ENCODE assay signal across 8 mouse cellular contexts in genomic region chr7:80729662-80730061, GRCm38 (mm10). TPM values are rescaled to one million over a fixed set of nuclear protein-coding genes. Genes with fewer than 3 reads are reported as not detected.
DNase-seq lines count a peak whose midpoint lies in the region; ATAC-seq and TF ChIP-seq lines count a peak whose summit lies in the region.

No protein-coding gene starts in this region.

- no peak overlapping the region for H3K9ac ChIP-seq in forebrain, embryonic 13.5 days
- H3K9ac ChIP-seq in hindbrain, embryonic 15.5 days: no peak overlapping the region

- no peak for TF ChIP-seq POLR2A in small intestine, adult 2 months (IDR thresholded peaks at IDR 0.05; ENCODE audit: low read depth, low read length)

- 28% methylated on average over 8 of the region's 8 CpGs for WGBS in forebrain, embryonic 13.5 days
- 29% methylated on average over 8 of the region's 8 CpGs for WGBS in hindbrain, embryonic 15.5 days
- WGBS in small intestine, adult 2 months: 25% methylated on average over 8 of the region's 8 CpGs

- TF ChIP-seq CTCF in small intestine, adult 2 months (IDR thresholded peaks at IDR 0.05; ENCODE audit: extremely low read depth, insufficient read length, insufficient replicate concordance, low read depth, low read length): peak; percentile 98

- no peak overlapping the region for H3K4me2 ChIP-seq in forebrain, embryonic 13.5 days
- no peak overlapping the region for H3K4me2 ChIP-seq in hindbrain, embryonic 15.5 days

- H3K27ac ChIP-seq in forebrain, embryonic 13.5 days: no peak overlapping the region
- H3K27ac ChIP-seq in hindbrain, embryonic 15.5 days (replicated peaks): no peak overlapping the region
- no peak overlapping the region for H3K27ac ChIP-seq in small intestine, adult 2 months (ENCODE audit: insufficient read depth, low read depth, low read length)

- no peaks in the 10 kb centered on the region for H3K4me1 ChIP-seq in forebrain, embryonic 13.5 days
- no peaks in the 10 kb centered on the region for H3K4me1 ChIP-seq in hindbrain, embryonic 15.5 days (replicated peaks)
- no peaks in the 10 kb centered on the region for H3K4me1 ChIP-seq in small intestine, adult 2 months (ENCODE audit: control insufficient read depth, insufficient read depth, insufficient read length, low read length)

- no peak overlapping the region for H3K4me3 ChIP-seq in forebrain, embryonic 13.5 days
- H3K4me3 ChIP-seq in hindbrain, embryonic 15.5 days: no peak overlapping the region
- H3K4me3 ChIP-seq in small intestine, adult 2 months (ENCODE audit: low read depth, low read length): no peak overlapping the region

- DNase-seq in adrenal gland, adult (ENCODE audit: inconsistent age in 2 of 2, low spot score in 1 of 2): peak; percentile 62 to 88
- no peak for DNase-seq in adrenal gland, adult 8-10 months
- DNase-seq in c-Kit-positive CD71-negative TER-119-negative erythroid progenitor cells, embryonic 14.5 days (ENCODE audit: low read depth): peak; percentile 42
- peak; percentile 69 to 71 for DNase-seq in layer of hippocampus, postnatal 36 days
- DNase-seq in mesoderm, embryonic 11.5 days (ENCODE audit: low read depth, low spot score): peak; percentile 72

- peaks cover 74% of the 10 kb centered on the region for H3K36me3 ChIP-seq in forebrain, embryonic 13.5 days (ENCODE audit: poor library complexity, severe bottlenecking)
- H3K36me3 ChIP-seq in hindbrain, embryonic 15.5 days: peaks cover 70% of the 10 kb centered on the region
- peaks cover 82% of the 10 kb centered on the region for H3K36me3 ChIP-seq in small intestine, adult 2 months (ENCODE audit: control insufficient read depth, insufficient read depth, low read length)

- no peaks in the 10 kb centered on the region for H3K27me3 ChIP-seq in forebrain, embryonic 13.5 days
- no peaks in the 10 kb centered on the region for H3K27me3 ChIP-seq in hindbrain, embryonic 15.5 days
- no peaks in the 10 kb centered on the region for H3K27me3 ChIP-seq in small intestine, adult 2 months (ENCODE audit: control insufficient read depth, insufficient read depth, low read length)

- H3K9me3 ChIP-seq in forebrain, embryonic 13.5 days (replicated peaks): no peaks in the 10 kb centered on the region
- H3K9me3 ChIP-seq in hindbrain, embryonic 15.5 days: no peaks in the 10 kb centered on the region

- ATAC-seq in forebrain, embryonic 13.5 days: 0 out of 2 replicates have a peak, but pooled peaks have one; percentile 58
- ATAC-seq in hindbrain, embryonic 15.5 days (ENCODE audit: low FRiP score, low read depth): peak; percentile 74

RNA-seq across cellular contexts. Expression of gene Crtc3, which starts 41.0 kb away (rescaled TPM):
- total RNA-seq in adrenal gland, adult 8-10 months (2022): 10 to 100 TPM; 27.2 to 44.9 (median 35.5) TPM
- polyA plus RNA-seq in forebrain, embryonic 13.5 days (2015; fragmentation: Nextera tagmentation; extraction: Ambion mirVana): 10.3 and 11.5 TPM in 2 replicates
- 16.7 and 17.7 TPM in 2 replicates for polyA plus RNA-seq in hindbrain, embryonic 15.5 days (2015; fragmentation: Nextera tagmentation; extraction: Ambion mirVana)
- 10 to 100 TPM; 18.3 to 22.2 TPM for total RNA-seq in layer of hippocampus, postnatal 36 days (2021)
- 11.0 and 15.7 TPM in 2 replicates for polyA plus RNA-seq in small intestine, adult 2 months (2012; rRNA removed)
